Mouse (Mus musculus): ENCODE results near the gene Olfr133.
"Not testable (repeated sequence)": the region's sequence is repeated elsewhere in the genome, so short reads cannot be mapped to it uniquely, and the experiment has no call there.

Gene Olfr133

GRCm38 (mm10) chr17:38144981-38145380 lies at the start of gene Olfr133:
Gene Olfr133 (plus strand): TSS chr17:38145281.
- in situ Hi-C loops (cut with MboI): no loop called here

GRCm38 (mm10) chr17:38124199-38124598 lies 20.9 kb upstream of the Olfr133 start:
- in situ Hi-C loops (cut with MboI): not testable (repeated sequence)

GRCm38 (mm10) chr17:38125371-38125770 lies 19.7 kb upstream of the Olfr133 start:
- in situ Hi-C loops (cut with MboI): not testable (repeated sequence)

- in situ Hi-C loops (cut with MboI): no loop called here
These were observed 10.7 kb upstream of the Olfr133 start, which contains the start of gene Olfr132 for GRCm38 (mm10) chr17:38134426-38134825. Gene Olfr132 (minus strand): TSS chr17:38134526.

GRCm38 (mm10) chr17:38171088-38171487 lies 26.0 kb downstream of the Olfr133 start, which contains the start of gene Olfr134:
Gene Olfr134 (plus strand): TSS chr17:38171388.
- in situ Hi-C loops (cut with MboI): no loop called here

All from mature B cell (primary cell).